Mouse (Mus musculus) central nervous system, embryonic 14 days (tissue): ENCODE measurements around the gene Pcmtd2. TPM values are rescaled to one million over a fixed set of nuclear protein-coding genes. Genes with fewer than 3 reads are reported as not detected.

ENCODE experiments used
- polyA plus RNA-seq: library from polyadenylated mRNA; depleted of rRNA; stranded (reverse); fragments of >200 nt; gene quantifications from 2 replicates; pipeline ENCODE4 v1.2.3, GENCODE M21; 2012; rRNA removed

The Pcmtd2 gene
- polyA plus RNA-seq: 52.1 and 57.4 TPM in 2 replicates

DNA sequence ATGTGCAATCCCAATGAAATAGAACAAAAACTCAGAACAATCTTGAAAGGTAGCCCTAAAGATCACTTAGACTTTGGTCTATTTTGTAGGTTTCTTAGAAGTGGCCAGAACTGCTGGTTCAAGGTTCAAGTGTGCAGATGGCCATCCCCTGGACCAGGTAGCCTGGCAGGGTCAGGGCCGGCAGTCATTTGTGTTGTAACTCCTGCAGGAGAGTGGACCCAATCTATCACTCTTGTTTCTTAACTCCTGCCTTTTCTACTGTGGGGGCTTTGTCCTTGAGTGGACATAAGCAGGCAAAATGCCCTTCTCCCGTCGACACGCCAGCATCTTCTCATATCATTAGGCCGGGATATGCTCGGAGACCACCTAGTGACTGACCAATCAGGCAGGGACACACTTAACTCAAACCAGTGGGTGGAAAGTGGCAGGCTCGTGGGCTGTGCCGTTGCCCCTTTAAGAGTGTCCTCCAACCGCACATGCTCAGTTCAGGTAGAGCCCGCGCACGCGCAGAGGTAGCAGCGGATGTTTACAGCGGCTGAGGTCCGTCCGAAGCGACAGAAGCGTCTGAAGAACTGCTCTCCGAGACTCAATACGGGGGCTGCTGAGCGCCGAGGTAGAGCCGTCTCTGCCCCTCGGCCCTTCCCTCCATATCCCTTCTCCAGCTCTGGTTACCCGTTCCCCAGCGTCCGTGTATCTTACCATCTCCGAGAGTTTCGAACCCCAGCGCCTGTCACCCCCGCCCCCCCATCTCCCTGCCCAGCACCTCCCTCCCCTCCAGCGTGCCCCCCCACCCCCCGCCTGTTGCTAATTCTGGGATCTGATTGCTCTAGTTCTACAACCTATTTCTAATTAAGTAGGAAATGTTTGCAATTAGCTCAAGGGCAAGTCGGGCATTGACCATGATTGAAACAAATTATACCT is at the start of gene Pcmtd2:
TSS of gene Pcmtd2 (plus strand) at position 483 of the 921 bp plus-strand sequence.

DNA sequence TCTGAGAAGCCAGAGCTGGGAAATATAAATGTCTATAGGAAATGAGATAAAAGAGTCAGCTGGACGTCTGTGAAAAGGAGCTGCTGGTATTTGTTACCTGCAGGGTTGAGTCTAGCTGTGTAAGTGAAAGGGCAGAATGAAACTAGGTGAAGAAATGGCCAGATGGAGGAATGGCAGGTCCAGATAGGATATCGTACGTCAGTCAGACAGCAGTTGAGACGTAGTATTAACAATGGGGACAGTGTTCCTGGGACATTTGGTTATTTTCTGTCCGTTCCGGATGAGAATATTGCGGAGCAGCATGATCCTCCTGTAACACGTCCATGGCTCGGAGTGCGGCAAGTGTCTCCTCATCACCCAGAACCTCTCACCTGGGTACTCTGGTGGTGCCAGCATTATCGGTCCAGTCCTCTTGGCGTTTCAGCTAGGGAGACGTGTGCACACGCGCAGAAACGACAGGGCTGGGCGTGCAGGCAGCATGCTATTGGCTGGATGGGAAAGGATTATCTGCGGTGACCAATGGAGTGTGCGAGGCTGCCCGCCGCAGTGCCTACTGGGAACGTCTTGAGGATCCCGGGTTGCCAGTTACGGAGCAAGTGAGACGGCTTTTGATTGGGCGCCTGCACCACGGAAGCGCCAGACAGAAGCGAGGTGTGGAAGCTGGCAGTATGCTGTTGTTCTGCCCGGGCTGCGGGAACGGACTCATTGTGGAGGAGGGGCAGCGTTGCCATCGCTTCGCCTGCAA is 26.3 kb downstream of the Pcmtd2 start, which contains the start of gene Polr3k:
TSS of gene Polr3k (plus strand) at position 547 of the 745 bp plus-strand sequence.

Other genes with a start within 250 kb of the Pcmtd2 start
- 47.0 and 50.2 TPM in 2 replicates for gene Prpf6, start 246.0 kb upstream of the Pcmtd2 start, polyA plus RNA-seq
- 131 and 132 TPM in 2 replicates for gene Zfp512b, start 245.1 kb upstream of the Pcmtd2 start, polyA plus RNA-seq
- gene Samd10, start 238.6 kb upstream of the Pcmtd2 start, polyA plus RNA-seq: 106 and 110 TPM in 2 replicates
- gene Gm29797, start 180.8 kb upstream of the Pcmtd2 start, polyA plus RNA-seq: 0.12 and 0.18 TPM in 2 replicates
- gene Sox18, start 166.2 kb upstream of the Pcmtd2 start, polyA plus RNA-seq: 20.4 and 25.3 TPM in 2 replicates
- 78.5 and 86.8 TPM in 2 replicates for gene Tcea2, start 157.5 kb upstream of the Pcmtd2 start, polyA plus RNA-seq
- gene Rgs19, start 143.9 kb upstream of the Pcmtd2 start, polyA plus RNA-seq: 75.0 and 83.6 TPM in 2 replicates
- not detected in 2 replicates for gene Lkaaear1, start 139.4 kb upstream of the Pcmtd2 start, polyA plus RNA-seq
- 70.0 and 75.1 TPM in 2 replicates for gene Oprl1, start 122.8 kb upstream of the Pcmtd2 start, polyA plus RNA-seq
- gene Myt1, start 74.5 kb upstream of the Pcmtd2 start, polyA plus RNA-seq: 56.3 and 75.6 TPM in 2 replicates
- 46.7 and 55.1 TPM in 2 replicates for gene Polr3k, start 26.5 kb downstream of the Pcmtd2 start, polyA plus RNA-seq
- not detected in 2 replicates for gene Gm14496, start 153.3 kb downstream of the Pcmtd2 start, polyA plus RNA-seq